Mouse (Mus musculus) liver, postnatal 0 days (tissue): ENCODE results near the gene Lat2.

ENCODE experiments used
- CTCF ChIP-seq: sonication (generic); IDR thresholded peaks from 2 replicates; pipeline ENCODE4 v1.5.1; 2016; ENCODE audit warnings: antibody characterized with exemption, low read depth
- EP300 ChIP-seq: IDR thresholded peaks from 2 replicates; pipeline ENCODE4 v1.6.1; 2016; ENCODE audit warnings: antibody characterized with exemption, low read depth, mild to moderate bottlenecking

GRCm38 (mm10) chr5:134565696-134566095 is 49.1 kb downstream of the Lat2 start:
- no peak for TF ChIP-seq CTCF
- no peak for TF ChIP-seq EP300
